Mouse (Mus musculus) ES-Bruce4 (cell line): ENCODE measurements at regions not wholly inside any gene's neighbourhood (a gene's known extent, or its start where the extent isn't known, plus 50 kb on each side); places are given as distances from the start of the nearest gene placed in this dataset.

Source experiments
- H3K27ac ChIP-seq: 2 replicates; pipeline ENCODE4 v1.5.1; 2012; ENCODE audit warnings: low read length, inconsistent platforms; ENCODE audit not compliant: insufficient read depth
- H3K27me3 ChIP-seq: 2 replicates; pipeline ENCODE4 v1.6.1; 2012; ENCODE audit warnings: mild to moderate bottlenecking, low read length, inconsistent platforms; ENCODE audit not compliant: control insufficient read depth, poor library complexity, insufficient read depth, severe bottlenecking
- H3K36me3 ChIP-seq: 2 replicates; pipeline ENCODE4 v1.6.1; 2012; ENCODE audit warnings: inconsistent platforms, mild to moderate bottlenecking, low read length, moderate library complexity; ENCODE audit not compliant: control insufficient read depth, poor library complexity, insufficient read depth, severe bottlenecking
- H3K4me1 ChIP-seq: one replicate; pipeline ENCODE4 v1.8.1; 2011; ENCODE audit warnings: low read length; ENCODE audit not compliant: control insufficient read depth, insufficient read depth
- H3K4me3 ChIP-seq: 2 replicates; pipeline ENCODE4 v1.5.1; 2011; ENCODE audit warnings: low read depth, mild to moderate bottlenecking, low read length
- H3K9ac ChIP-seq: 2 replicates; pipeline ENCODE4 v1.6.1; 2012; ENCODE audit warnings: low read depth, mild to moderate bottlenecking, inconsistent platforms; ENCODE audit not compliant: poor library complexity, severe bottlenecking
- H3K9me3 ChIP-seq: replicated peaks from 2 replicates; pipeline ENCODE4 v1.6.1; 2012; ENCODE audit warnings: mild to moderate bottlenecking, low read length, inconsistent platforms; ENCODE audit not compliant: control insufficient read depth, poor library complexity, insufficient read depth, severe bottlenecking
- CTCF ChIP-seq: IDR thresholded peaks from one replicate; pipeline ENCODE4 v1.8.1; 2011; ENCODE audit warnings: low read depth, low read length
- EP300 ChIP-seq: IDR thresholded peaks from 2 replicates; pipeline ENCODE4 v1.6.1; 2011; ENCODE audit warnings: low read depth, low read length; ENCODE audit not compliant: insufficient read depth
- POLR2A ChIP-seq: IDR thresholded peaks from one replicate; pipeline ENCODE4 v1.8.1; 2011; ENCODE audit warnings: low read length; ENCODE audit not compliant: insufficient read depth

- Histone ChIP-seq H3K27me3 (no peaks in the 10 kb centered on the region), H3K27ac (no peak overlapping the region), H3K36me3 (no peaks in the 10 kb centered on the region), H3K9me3 (no peaks in the 10 kb centered on the region), H3K9ac (no peak overlapping the region), H3K4me1 (no peaks in the 10 kb centered on the region), H3K4me3 (no peak overlapping the region)
- TF ChIP-seq POLR2A, result no peak
- TF ChIP-seq EP300, result no peak
- no peak for TF ChIP-seq CTCF
These were observed 227.2 kb downstream of the Tgfb2 start for GRCm38 (mm10) chr1:186478428-186479238.

- Histone ChIP-seq H3K4me3 (no peak overlapping the region), H3K9me3 (no peaks in the 10 kb centered on the region), H3K27ac (no peak overlapping the region), H3K9ac (no peak overlapping the region), H3K36me3 (no peaks in the 10 kb centered on the region), H3K4me1 (no peaks in the 10 kb centered on the region), H3K27me3 (no peaks in the 10 kb centered on the region)
- TF ChIP-seq EP300 (no peak), CTCF (no peak), POLR2A (no peak)
These were observed 230.9 kb downstream of the Tgfb2 start for GRCm38 (mm10) chr1:186474844-186475243.

- H3K36me3 ChIP-seq, result no peaks in the 10 kb centered on the region
- no peaks in the 10 kb centered on the region for H3K27me3 ChIP-seq
- no peak for TF ChIP-seq CTCF
- TF ChIP-seq EP300, result no peak
- no peak overlapping the region for H3K4me3 ChIP-seq
- no peaks in the 10 kb centered on the region for H3K9me3 ChIP-seq
- H3K4me1 ChIP-seq, result no peaks in the 10 kb centered on the region
- no peak overlapping the region for H3K9ac ChIP-seq
- no peak overlapping the region for H3K27ac ChIP-seq
These were observed 231.4 kb downstream of the Tgfb2 start for GRCm38 (mm10) chr1:186474385-186474784.

GRCm38 (mm10) chr1:186472955-186473354, 232.8 kb downstream of the Tgfb2 start:
- H3K4me3 ChIP-seq, result no peak overlapping the region
- H3K9me3 ChIP-seq, result no peaks in the 10 kb centered on the region
- no peaks in the 10 kb centered on the region for H3K36me3 ChIP-seq
- H3K4me1 ChIP-seq, result no peaks in the 10 kb centered on the region
- H3K9ac ChIP-seq, result no peak overlapping the region
- TF ChIP-seq POLR2A, result no peak
- TF ChIP-seq CTCF, result no peak
- no peak for TF ChIP-seq EP300
- no peaks in the 10 kb centered on the region for H3K27me3 ChIP-seq
- H3K27ac ChIP-seq, result no peak overlapping the region

- no peak for TF ChIP-seq CTCF
- TF ChIP-seq POLR2A, result no peak
- no peak for TF ChIP-seq EP300
- H3K36me3 ChIP-seq, result no peaks in the 10 kb centered on the region
- H3K9me3 ChIP-seq, result no peaks in the 10 kb centered on the region
- H3K4me3 ChIP-seq, result no peak overlapping the region
- H3K27me3 ChIP-seq, result no peaks in the 10 kb centered on the region
- H3K27ac ChIP-seq, result no peak overlapping the region
- H3K4me1 ChIP-seq, result no peaks in the 10 kb centered on the region
- no peak overlapping the region for H3K9ac ChIP-seq
These were observed 240.3 kb downstream of the Tgfb2 start for GRCm38 (mm10) chr1:186465526-186465925.

- Histone ChIP-seq H3K9ac (no peak overlapping the region), H3K27me3 (no peaks in the 10 kb centered on the region), H3K4me3 (no peak overlapping the region), H3K36me3 (no peaks in the 10 kb centered on the region), H3K9me3 (no peaks in the 10 kb centered on the region), H3K4me1 (no peaks in the 10 kb centered on the region), H3K27ac (no peak overlapping the region)
- TF ChIP-seq POLR2A (no peak), EP300 (no peak), CTCF (no peak)
These were observed 245.0 kb downstream of the Tgfb2 start for GRCm38 (mm10) chr1:186460742-186461141.
